Mouse (Mus musculus) olfactory bulb, adult 2 months (tissue): ENCODE data around the gene Ufc1.

ENCODE experiments used
- CTCF ChIP-seq: fragments of 200-500 bp; IDR thresholded peaks from 2 replicates; pipeline ENCODE4 v1.5.1; 2012; ENCODE audit warnings: low read depth, mild to moderate bottlenecking, low read length, moderate library complexity; ENCODE audit not compliant: insufficient read depth
- POLR2A ChIP-seq: fragments of 200-500 bp; IDR thresholded peaks from 2 replicates; pipeline ENCODE4 v1.6.1; 2012; ENCODE audit warnings: mild to moderate bottlenecking, low read depth, low read length, moderate library complexity; ENCODE audit not compliant: insufficient read depth

GRCm38 (mm10) chr1:171270573-171270900 lies 24.3 kb downstream of the Ufc1 start:
- TF ChIP-seq CTCF, result no peak
- TF ChIP-seq POLR2A, result no peak
